Mouse (Mus musculus) liver, embryonic 14.5 days (tissue): ENCODE measurements at regions not wholly inside any gene's neighbourhood (a gene's known extent, or its start where the extent isn't known, plus 50 kb on each side); places are given as distances from the start of the nearest gene placed in this dataset.

Experiments used
- CTCF ChIP-seq: IDR thresholded peaks from 2 replicates; pipeline ENCODE4 v1.5.1; 2016; ENCODE audit warnings: antibody characterized with exemption, low read depth, control low read depth
- EP300 ChIP-seq: IDR thresholded peaks from 2 replicates; pipeline ENCODE4 v1.6.1; 2016; ENCODE audit warnings: antibody characterized with exemption, low read depth

GRCm38 (mm10) chr7:70093916-70094784, 272.4 kb downstream of the Nr2f2 start:
- TF ChIP-seq CTCF: no peak
- TF ChIP-seq EP300: no peak
